22 mouse cellular contexts compared by ENCODE assay signal in the genomic region with DNA sequence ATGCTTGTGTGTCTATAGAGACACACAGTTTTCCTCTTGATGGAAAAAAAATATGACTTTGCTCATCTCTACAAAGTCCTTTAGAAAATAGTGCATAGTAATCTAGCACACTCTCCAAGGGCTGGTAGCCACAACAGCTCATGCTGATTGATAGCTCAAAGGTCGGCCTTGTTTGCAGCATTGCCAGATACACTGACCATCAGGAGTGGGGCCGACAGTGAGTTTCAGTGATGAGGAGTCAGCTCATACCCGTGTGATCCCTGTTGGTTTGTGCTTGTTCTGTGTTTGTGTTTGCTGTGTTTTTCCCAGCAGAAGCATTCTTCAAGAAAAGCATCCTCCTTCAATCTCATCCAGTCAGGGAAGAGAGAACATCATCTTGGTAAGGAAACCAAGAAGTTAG.
DNase-seq lines count a peak whose midpoint lies in the region; ATAC-seq and TF ChIP-seq lines count a peak whose summit lies in the region.
"Had no signal": no experiment of that assay in that cellular context is flagged by ENCODE, and none has a peak within 500 bp of the region (broad histone marks: within the 10 kb centered on the region; RNA-seq: fewer than 3 reads in every experiment).

No protein-coding gene starts in this region.

- H3K36me3 ChIP-seq in lung, embryonic 14.5 days (ENCODE audit: insufficient read depth), result no peaks in the 10 kb centered on the region
- no peaks in the 10 kb centered on the region for H3K36me3 ChIP-seq in lung, embryonic 15.5 days
- no peaks in the 10 kb centered on the region for H3K36me3 ChIP-seq in lung, embryonic 16.5 days (ENCODE audit: control insufficient read depth, insufficient read depth, low read length)
- H3K36me3 ChIP-seq in lung, postnatal 0 days (ENCODE audit: insufficient read depth, low read length), result no peaks in the 10 kb centered on the region
- H3K36me3 ChIP-seq: G1E had no signal

- no peak for TF ChIP-seq EP300 in lung, postnatal 0 days (IDR thresholded peaks at IDR 0.05)

- DNase-seq in lung, embryonic 14.5 days, result peak; percentile 61
- DNase-seq in lung, postnatal 10 days, result no peak
- DNase-seq in lung, adult 2 months, result no peak
- DNase-seq in lung, postnatal 36 days, result no peak
- no peak for DNase-seq in lung, postnatal 0 days (ENCODE audit: low spot score)
- DNase-seq in lung, postnatal 14 days, result no peak
- DNase-seq: adrenal gland, adult 2 months; adrenal gland, adult 8-10 months; adrenal gland, postnatal 10 days; adrenal gland, postnatal 14 days; adrenal gland, postnatal 25 days; adrenal gland, postnatal 36 days; B cell, adult 2 months; cerebellum, adult 11 months; cerebellum, adult 11-12 months had no signal

- 29% methylated on average over 3 of the region's 3 CpGs for WGBS in lung, embryonic 14.5 days
- 17% methylated on average over 3 of the region's 3 CpGs for WGBS in lung, embryonic 15.5 days
- 37% methylated on average over 3 of the region's 3 CpGs for WGBS in lung, adult 2 months
- WGBS in lung, embryonic 16.5 days, result 35% methylated on average over 3 of the region's 3 CpGs
- WGBS in lung, postnatal 0 days, result 30% methylated on average over 3 of the region's 3 CpGs

- no peak for TF ChIP-seq POLR2A in lung, adult 2 months (IDR thresholded peaks at IDR 0.05; ENCODE audit: borderline replicate concordance, extremely low read depth, low read depth, low read length)

- H3K9me3 ChIP-seq in lung, embryonic 14.5 days (ENCODE audit: low read depth, low read length), result no peaks in the 10 kb centered on the region
- H3K9me3 ChIP-seq in lung, embryonic 15.5 days, result no peaks in the 10 kb centered on the region
- H3K9me3 ChIP-seq in lung, embryonic 16.5 days (ENCODE audit: control insufficient read depth, low read length), result no peaks in the 10 kb centered on the region
- no peaks in the 10 kb centered on the region for H3K9me3 ChIP-seq in lung, postnatal 0 days (ENCODE audit: low read length)

- no peak overlapping the region for H3K9ac ChIP-seq in lung, embryonic 14.5 days
- H3K9ac ChIP-seq in lung, embryonic 15.5 days, result no peak overlapping the region
- no peak overlapping the region for H3K9ac ChIP-seq in lung, embryonic 16.5 days (ENCODE audit: low read length)
- H3K9ac ChIP-seq in lung, postnatal 0 days (replicated peaks; ENCODE audit: low read depth), result no peak overlapping the region

- no peak overlapping the region for H3K4me3 ChIP-seq in lung, embryonic 14.5 days (ENCODE audit: low read depth, low read length)
- no peak overlapping the region for H3K4me3 ChIP-seq in lung, embryonic 15.5 days
- H3K4me3 ChIP-seq in lung, adult 2 months (replicated peaks; ENCODE audit: extremely low read depth, low read depth, low read length), result no peak overlapping the region
- H3K4me3 ChIP-seq in lung, embryonic 16.5 days (ENCODE audit: low read length), result no peak overlapping the region
- no peak overlapping the region for H3K4me3 ChIP-seq in lung, postnatal 0 days (ENCODE audit: low read depth, low read length)

- H3K4me1 ChIP-seq in lung, embryonic 14.5 days (ENCODE audit: insufficient read depth), result 0 out of 2 replicates have a peak, but pooled peaks cover 3% of the 10 kb centered on the region
- H3K4me1 ChIP-seq in lung, embryonic 15.5 days, result 0 out of 2 replicates have a peak, but pooled peaks cover 13% of the 10 kb centered on the region
- H3K4me1 ChIP-seq in lung, adult 2 months (ENCODE audit: control insufficient read depth, insufficient read depth, low read length), result no peaks in the 10 kb centered on the region
- peaks cover 2% of the 10 kb centered on the region; the same call in 1 of the 2 replicates for H3K4me1 ChIP-seq in lung, embryonic 16.5 days (replicated peaks; ENCODE audit: control insufficient read depth, insufficient read depth, low read length)
- H3K4me1 ChIP-seq in lung, postnatal 0 days (ENCODE audit: insufficient read depth, low read depth, low read length), result no peaks in the 10 kb centered on the region

- no peaks in the 10 kb centered on the region for H3K27me3 ChIP-seq in lung, embryonic 14.5 days (ENCODE audit: insufficient read depth, low read length)
- no peaks in the 10 kb centered on the region for H3K27me3 ChIP-seq in lung, embryonic 15.5 days
- no peaks in the 10 kb centered on the region for H3K27me3 ChIP-seq in lung, embryonic 16.5 days (ENCODE audit: control insufficient read depth, insufficient read depth, low read depth, low read length)
- no peaks in the 10 kb centered on the region for H3K27me3 ChIP-seq in lung, postnatal 0 days (replicated peaks; ENCODE audit: insufficient read depth, low read length)
- H3K27me3 ChIP-seq: CH12.LX, Patski had no signal

- peak; percentile 67; the same call in 1 of the 2 replicates for ATAC-seq in lung, embryonic 14.5 days (ENCODE audit: insufficient read depth)
- ATAC-seq in lung, embryonic 15.5 days (ENCODE audit: borderline replicate concordance, extremely low read depth, low FRiP score, low TSS enrichment), result peak; percentile 77
- ATAC-seq in lung, embryonic 16.5 days (ENCODE audit: low read depth), result peak; percentile 67
- ATAC-seq in lung, postnatal 0 days, result peak; percentile 23; the same call in 1 of the 2 replicates
- ATAC-seq: activated CD4-positive, CD25-positive, alpha-beta regulatory T cell, adult 4 months; CD4-positive, CD25-positive, alpha-beta regulatory T cell, adult 4 months; Patski had no signal

- no peak overlapping the region for H3K4me2 ChIP-seq in lung, embryonic 14.5 days
- no peak overlapping the region for H3K4me2 ChIP-seq in lung, embryonic 15.5 days
- H3K4me2 ChIP-seq in lung, embryonic 16.5 days (ENCODE audit: low read depth, low read length), result no peak overlapping the region
- no peak overlapping the region for H3K4me2 ChIP-seq in lung, postnatal 0 days (replicated peaks; ENCODE audit: low read depth, low read length)

- TF ChIP-seq CTCF in lung, embryonic 14.5 days (IDR thresholded peaks at IDR 0.05; ENCODE audit: low read depth), result no peak
- TF ChIP-seq CTCF in lung, adult 2 months (IDR thresholded peaks at IDR 0.05; ENCODE audit: insufficient read depth, low read length), result no peak
- TF ChIP-seq CTCF in lung, postnatal 0 days (IDR thresholded peaks at IDR 0.05), result no peak

- H3K27ac ChIP-seq in lung, embryonic 14.5 days (ENCODE audit: low read depth), result peak overlapping the region; percentile 76
- H3K27ac ChIP-seq in lung, embryonic 15.5 days, result peak overlapping the region; percentile 64
- 0 out of 2 replicates have a peak overlapping the region, but pooled peaks have one; percentile 1 for H3K27ac ChIP-seq in lung, embryonic 16.5 days (ENCODE audit: low read length)
- no peak overlapping the region for H3K27ac ChIP-seq in lung, postnatal 0 days (ENCODE audit: low read length)

Comparison
In these comparisons a context has a peak if more than half of its experiments do, and no peak if none do; other contexts are left out.
1. ATAC-seq: peak in every context shown above with its lines; median percentile 77 in lung, embryonic 15.5 days; 67 in lung, embryonic 14.5 days; 67 in lung, embryonic 16.5 days; 23 in lung, postnatal 0 days.